Mouse (Mus musculus) retina, postnatal 7 days (tissue): ENCODE results near the gene Olfr1205.

Experiments
- DNase-seq: peaks from one replicate; pipeline ENCODE4 v3.0.0-alpha.2; 2012; ENCODE audit warnings: low read depth, low spot score

Olfr1205 gene

DNA sequence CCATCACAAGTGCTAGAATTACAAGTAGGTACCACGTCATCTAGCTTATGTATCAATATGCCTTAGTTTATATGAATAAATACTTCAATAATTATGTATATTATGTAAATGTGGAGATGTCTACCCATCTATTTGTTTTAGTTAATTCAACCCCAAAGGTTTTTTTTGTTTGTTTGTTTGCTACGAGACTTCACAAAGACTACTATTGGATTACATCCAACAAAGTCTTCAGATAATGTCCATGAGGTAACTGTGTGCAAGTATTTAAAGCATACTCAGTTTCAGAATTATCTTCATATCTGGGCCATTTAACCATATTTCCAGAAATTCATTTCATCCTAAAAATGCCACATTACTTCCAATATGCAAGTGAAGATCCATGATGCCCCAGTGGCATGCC lies at the start of gene Olfr1205:
Gene Olfr1205 (plus strand): TSS at position 301 of the 400 bp plus-strand sequence.
- no peak for DNase-seq

DNA sequence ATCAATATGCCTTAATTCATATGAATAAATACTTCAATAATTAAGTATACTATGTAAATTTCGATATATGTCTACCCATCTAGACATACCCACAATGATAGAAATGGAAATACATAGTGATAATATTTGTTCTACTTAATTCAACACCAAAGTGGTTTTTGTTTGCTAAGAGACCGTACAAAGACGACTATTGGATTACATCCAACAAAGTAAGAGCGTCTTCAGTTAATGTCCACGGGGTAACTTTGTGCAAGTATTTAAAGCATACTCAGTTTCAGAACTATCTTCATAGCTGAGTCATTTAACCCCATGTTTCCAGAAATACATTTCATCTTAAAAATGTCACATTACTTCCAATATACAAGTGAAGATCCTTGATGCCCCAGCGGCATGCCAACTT lies 36.8 kb upstream of the Olfr1205 start, which contains the start of gene Olfr1201:
Gene Olfr1201 (plus strand): TSS at position 301 of the 400 bp plus-strand sequence.
- DNase-seq, result no peak

DNA sequence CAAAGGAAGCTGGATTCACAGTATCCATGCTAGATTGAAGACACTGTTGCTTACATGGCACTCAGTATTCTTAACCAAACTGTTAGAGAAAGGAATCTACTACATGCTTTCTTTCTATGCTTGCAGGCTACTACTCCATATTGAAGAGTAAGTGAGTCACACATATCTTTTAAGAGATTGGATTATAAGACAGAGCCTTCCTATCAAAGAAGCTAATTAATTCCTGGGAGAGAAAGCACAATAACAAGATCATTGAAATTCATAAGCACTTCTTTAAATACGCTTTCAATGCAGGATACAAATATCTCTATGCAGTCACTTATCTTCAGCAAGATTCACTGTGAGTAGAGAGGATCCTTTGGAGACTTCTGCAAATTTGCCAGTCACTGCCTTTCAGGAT lies 15.3 kb upstream of the Olfr1205 start, which contains the start of gene Olfr1202:
Gene Olfr1202 (plus strand): TSS at position 301 of the 400 bp plus-strand sequence.
- DNase-seq, result no peak

DNA sequence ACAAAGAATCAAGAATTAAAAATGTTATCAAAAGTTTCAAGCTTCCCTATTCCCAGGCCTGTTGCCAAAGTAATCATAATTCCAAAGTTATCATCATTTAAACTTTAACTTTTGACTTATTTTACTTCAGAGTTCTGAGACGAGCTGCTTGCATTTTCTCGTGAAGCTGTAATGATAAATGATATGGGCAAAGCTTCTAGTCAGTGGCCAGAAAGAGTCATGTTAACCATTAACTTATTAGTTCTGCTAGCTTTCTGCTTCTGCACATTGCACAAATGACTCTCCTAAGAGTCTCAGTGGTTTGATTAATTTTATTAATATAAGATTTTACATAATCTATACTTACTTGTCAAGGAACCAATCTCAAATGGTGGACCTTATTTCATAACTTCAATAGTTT lies 8.9 kb downstream of the Olfr1205 start:
- no peak for DNase-seq

DNA sequence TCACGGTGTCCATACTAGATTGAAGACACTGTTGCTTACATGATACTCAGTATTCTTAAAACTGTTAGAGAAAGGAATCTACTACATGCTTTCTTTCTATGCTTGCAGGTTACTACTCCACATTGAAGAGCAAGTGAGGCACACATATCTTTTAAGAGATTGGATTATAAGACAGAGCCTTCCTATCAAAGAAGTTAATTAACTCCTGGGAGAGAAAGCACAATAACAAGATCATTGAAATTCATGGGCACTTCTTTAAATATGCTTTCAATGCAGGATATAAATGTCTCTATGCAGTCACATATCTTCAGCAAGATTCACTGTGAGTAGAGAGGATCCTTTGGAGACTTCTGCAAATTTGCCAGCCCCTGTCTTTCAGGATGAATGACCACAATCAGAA lies 19.5 kb downstream of the Olfr1205 start, which contains the start of gene Olfr1204:
Gene Olfr1204 (plus strand): TSS at position 301 of the 400 bp plus-strand sequence.
- DNase-seq, result no peak

DNA sequence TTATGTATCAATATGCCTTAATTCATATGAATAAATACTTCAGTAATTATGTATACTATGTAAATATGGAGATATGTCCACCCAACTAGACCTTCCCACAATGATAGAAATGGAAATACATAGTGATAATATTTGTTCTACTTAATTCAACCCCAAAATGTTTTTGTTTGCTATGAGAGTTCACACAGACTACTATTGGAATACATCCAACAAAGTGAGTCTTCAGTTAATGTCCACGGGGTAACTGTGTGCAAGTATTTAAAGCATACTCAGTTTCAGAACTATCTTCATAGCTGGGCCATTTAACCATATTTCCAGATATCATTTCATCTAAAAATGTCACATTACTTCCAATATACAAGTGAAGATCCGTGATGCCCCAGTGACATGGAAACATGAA lies 33.4 kb downstream of the Olfr1205 start, which contains the start of gene Olfr1206:
Gene Olfr1206 (plus strand): TSS at position 301 of the 400 bp plus-strand sequence.
- no peak for DNase-seq
